Mouse (Mus musculus): ENCODE measurements at regions not wholly inside any gene's neighbourhood (a gene's known extent, or its start where the extent isn't known, plus 50 kb on each side); places are given as distances from the start of the nearest gene placed in this dataset.

DNA sequence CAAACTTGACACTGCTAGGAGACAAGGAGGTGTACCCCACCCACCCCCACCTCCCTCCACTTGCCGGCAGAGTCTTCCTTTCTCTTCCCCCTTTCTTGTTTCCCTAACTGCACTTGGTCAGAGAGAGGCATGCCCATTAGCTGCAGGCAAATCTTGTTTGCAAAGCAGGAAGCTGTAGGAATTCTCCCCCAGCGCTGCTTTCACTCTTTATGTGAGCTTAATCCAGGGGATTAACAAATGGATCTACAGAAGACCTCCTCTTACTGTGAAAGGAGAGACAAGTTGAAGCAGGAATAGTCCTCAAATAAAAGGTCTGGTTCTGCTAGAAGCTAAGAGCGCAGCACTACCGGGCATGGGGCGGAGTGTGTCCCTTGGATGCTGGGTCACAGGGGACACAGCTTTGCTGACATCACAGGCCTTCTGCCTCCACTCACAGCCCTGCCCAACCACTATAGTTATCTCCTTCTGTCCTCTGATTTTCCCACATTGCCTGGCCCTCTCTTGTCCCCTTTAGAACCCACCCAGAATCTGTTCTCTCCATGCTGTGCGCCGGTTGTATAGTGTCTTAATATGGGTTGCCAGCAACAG is 84.3 kb upstream of the Meis1 start:
- H3K79me2 ChIP-seq (replicated peaks; ENCODE audit: control insufficient read depth, extremely low read depth, insufficient read depth, poor library complexity, severe bottlenecking) = no peaks in the 10 kb centered on the region
- no peaks in the 10 kb centered on the region for H3K36me3 ChIP-seq (replicated peaks in 1 of 2; ENCODE audit: control insufficient read depth in 1 of 2, insufficient read depth in 1 of 2, low read length in 1 of 2)
- H3K4me2 ChIP-seq (ENCODE audit: insufficient read depth, low read depth, poor library complexity, severe bottlenecking) = peak overlapping the region; percentile 47; the same call in 1 of the 2 replicates
- dilution Hi-C loops (cut with MboI; ENCODE audit: extremely low pct_ligation_motif_present, extremely low pct_unique_long_range_greater_than_20kb, low sequenced_read_pairs) (no loop called here), in situ Hi-C loops (cut with MboI; ENCODE audit: low pct_ligation_motif_present, low pct_unique_long_range_greater_than_20kb, low sequenced_read_pairs) (no loop called here)
- no peak overlapping the region for H3K27ac ChIP-seq (ENCODE audit: insufficient read depth, low read depth)
- H3K27me3 ChIP-seq (replicated peaks) = no peaks in the 10 kb centered on the region
- TF ChIP-seq USF2 (conservative IDR thresholded peaks at IDR 0.05; ENCODE audit: low read depth, low read length) (no peak), E2F4 (IDR thresholded peaks at IDR 0.05; ENCODE audit: insufficient replicate concordance, low read depth, low read length) (no peak), MAX (IDR thresholded peaks at IDR 0.05; ENCODE audit: low read length) (no peak), CHD1 (IDR thresholded peaks at IDR 0.05; ENCODE audit: low read depth, low read length) (no peak)
- no peak overlapping the region for H3K4me3 ChIP-seq (replicated peaks in 1 of 3; ENCODE audit: low read depth in 2 of 3, low read length in 2 of 3, poor library complexity in 1 of 3)
- no peaks in the 10 kb centered on the region for H3K4me1 ChIP-seq (ENCODE audit: control insufficient read depth in 1 of 2, insufficient read depth in 2 of 2)
- H3K9ac ChIP-seq (ENCODE audit: insufficient read depth, low read depth) = no peak overlapping the region
- H3K9me3 ChIP-seq (replicated peaks; ENCODE audit: low read length) = no peaks in the 10 kb centered on the region
- DNase-seq (ENCODE audit: extremely low read depth) = no peak

DNA sequence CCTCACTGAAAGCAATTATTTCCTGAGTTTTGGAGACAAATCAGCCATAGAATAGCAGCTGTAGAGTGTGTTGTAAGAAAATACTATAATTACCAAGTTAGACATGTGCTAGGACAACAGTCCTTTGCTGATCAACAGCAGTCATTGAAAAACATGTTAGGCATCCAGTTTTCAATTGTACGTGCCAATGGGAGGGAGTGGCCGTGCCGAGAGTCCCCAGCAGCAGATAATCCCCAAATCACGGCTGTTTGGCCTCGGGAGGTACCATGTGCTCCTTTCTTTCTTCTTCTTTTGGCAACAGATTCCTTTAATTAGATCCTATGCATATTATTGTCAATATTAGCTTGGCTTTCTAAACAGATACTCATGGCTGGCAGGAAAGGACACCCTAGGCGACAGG is 88.4 kb upstream of the Meis1 start:
- no peaks in the 10 kb centered on the region for H3K9me3 ChIP-seq (replicated peaks; ENCODE audit: low read length)
- no peak for DNase-seq (ENCODE audit: extremely low read depth)
- no peaks in the 10 kb centered on the region for H3K4me1 ChIP-seq (ENCODE audit: control insufficient read depth in 1 of 2, insufficient read depth in 2 of 2)
- no peak overlapping the region for H3K27ac ChIP-seq (ENCODE audit: insufficient read depth, low read depth)
- H3K36me3 ChIP-seq (replicated peaks in 1 of 2; ENCODE audit: control insufficient read depth in 1 of 2, insufficient read depth in 1 of 2, low read length in 1 of 2) = no peaks in the 10 kb centered on the region
- no peak overlapping the region for H3K9ac ChIP-seq (ENCODE audit: insufficient read depth, low read depth)
- TF ChIP-seq MXI1 (IDR thresholded peaks at IDR 0.05; ENCODE audit: low read depth, low read length) = no peak
- TF ChIP-seq ETS1 (conservative IDR thresholded peaks at IDR 0.05; ENCODE audit: low read depth, low read length) = no peak
- dilution Hi-C loops (cut with MboI; ENCODE audit: extremely low pct_ligation_motif_present, extremely low pct_unique_long_range_greater_than_20kb, low sequenced_read_pairs) (no loop called here), in situ Hi-C loops (cut with MboI; ENCODE audit: low pct_ligation_motif_present, low pct_unique_long_range_greater_than_20kb, low sequenced_read_pairs) (no loop called here)
- no peaks in the 10 kb centered on the region for H3K79me2 ChIP-seq (replicated peaks; ENCODE audit: control insufficient read depth, extremely low read depth, insufficient read depth, poor library complexity, severe bottlenecking)
- H3K4me2 ChIP-seq (ENCODE audit: insufficient read depth, low read depth, poor library complexity, severe bottlenecking) = no peak overlapping the region
- H3K27me3 ChIP-seq (replicated peaks) = no peaks in the 10 kb centered on the region
- H3K4me3 ChIP-seq (replicated peaks in 1 of 3; ENCODE audit: low read depth in 2 of 3, low read length in 2 of 3, poor library complexity in 1 of 3) = no peak overlapping the region

DNA sequence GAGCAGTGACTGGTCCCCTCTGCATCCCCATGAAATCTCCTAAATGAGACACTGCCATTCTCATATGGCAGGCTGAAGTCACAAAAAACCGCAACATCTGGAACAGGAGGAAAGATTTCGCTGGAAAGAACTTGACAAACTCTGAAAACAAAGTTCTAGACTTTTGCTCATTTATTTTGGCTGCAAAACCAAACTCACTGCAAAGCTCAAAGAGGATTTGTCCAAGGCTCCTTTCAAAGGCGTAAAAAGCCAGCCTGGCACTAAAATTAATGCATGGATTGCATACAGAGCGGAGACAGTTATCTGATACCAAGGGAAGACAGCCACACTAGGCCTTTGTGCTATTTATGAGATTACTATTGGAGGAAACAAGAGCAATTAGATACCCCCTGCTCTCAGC is 90.3 kb upstream of the Meis1 start:
- in situ Hi-C loops (cut with MboI; ENCODE audit: low pct_ligation_motif_present, low pct_unique_long_range_greater_than_20kb, low sequenced_read_pairs) = no loop called here
- no peaks in the 10 kb centered on the region for H3K27me3 ChIP-seq (replicated peaks)
- H3K4me1 ChIP-seq (ENCODE audit: control insufficient read depth in 1 of 2, insufficient read depth in 2 of 2) = peaks cover 2 to 7% of the 10 kb centered on the region in 2 experiments; a peak in 2 of 4 replicates
- no peak for DNase-seq (ENCODE audit: extremely low read depth)
- no peak overlapping the region for H3K27ac ChIP-seq (ENCODE audit: insufficient read depth, low read depth)
- dilution Hi-C loops (cut with MboI; ENCODE audit: extremely low pct_ligation_motif_present, extremely low pct_unique_long_range_greater_than_20kb, low sequenced_read_pairs) = no loop called here
- no peak overlapping the region for H3K4me2 ChIP-seq (ENCODE audit: insufficient read depth, low read depth, poor library complexity, severe bottlenecking)
- no peak overlapping the region for H3K4me3 ChIP-seq (replicated peaks in 1 of 3; ENCODE audit: low read depth in 2 of 3, low read length in 2 of 3, poor library complexity in 1 of 3)
- H3K79me2 ChIP-seq (replicated peaks; ENCODE audit: control insufficient read depth, extremely low read depth, insufficient read depth, poor library complexity, severe bottlenecking) = no peaks in the 10 kb centered on the region
- no peak overlapping the region for H3K9ac ChIP-seq (ENCODE audit: insufficient read depth, low read depth)
- H3K9me3 ChIP-seq (replicated peaks; ENCODE audit: low read length) = no peaks in the 10 kb centered on the region
- H3K36me3 ChIP-seq (replicated peaks in 1 of 2; ENCODE audit: control insufficient read depth in 1 of 2, insufficient read depth in 1 of 2, low read length in 1 of 2) = no peaks in the 10 kb centered on the region
- TF ChIP-seq SMC3 (IDR thresholded peaks at IDR 0.05; ENCODE audit: low read depth, low read length) (no peak), EP300 (IDR thresholded peaks at IDR 0.05; ENCODE audit: low read length) (no peak)
